Mouse (Mus musculus): Measurements from ENCODE around the gene Mbd3. TPM values are rescaled to one million over a fixed set of nuclear protein-coding genes. Genes with fewer than 3 reads are reported as not detected.

The Mbd3 gene
- polyA plus RNA-seq, 1 experiment from 2014 or later: 256 TPM

DNA sequence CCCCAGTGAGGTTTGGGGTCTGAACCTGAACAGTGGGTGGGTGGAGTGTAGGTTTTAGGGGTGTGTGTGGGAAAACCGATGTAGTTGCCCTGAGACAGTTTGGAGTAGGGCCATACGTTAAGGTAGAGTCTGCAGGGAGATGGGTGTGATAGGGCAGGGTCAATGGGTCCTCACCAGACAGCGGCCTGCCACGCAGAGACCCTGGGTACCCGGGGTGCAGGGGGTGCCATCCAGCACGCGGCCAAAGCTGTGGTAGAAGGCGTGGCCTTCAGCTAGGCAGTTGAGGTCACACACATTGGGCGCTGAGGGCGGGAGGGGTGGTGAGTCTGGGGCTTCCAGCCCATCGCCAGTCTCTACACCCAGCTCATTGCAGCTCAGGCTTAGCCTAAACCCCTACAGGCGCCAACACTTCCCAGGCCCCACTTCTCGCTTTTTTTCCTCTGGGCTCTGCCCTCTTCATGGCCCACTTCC, 55.9 kb downstream of the Mbd3 start:
- WGBS: 26% methylated on average over 12 of the region's 13 CpGs
- 0 out of 2 replicates have a peak overlapping the region, but pooled peaks have one; percentile 1 for H3K9ac ChIP-seq (replicated peaks; ENCODE audit: low read depth, low read length)
- H3K36me3 ChIP-seq (ENCODE audit: control insufficient read depth, insufficient read depth): no peaks in the 10 kb centered on the region
- peak overlapping the region; percentile 40 for H3K4me3 ChIP-seq (replicated peaks; ENCODE audit: low read length)
- H3K4me2 ChIP-seq (ENCODE audit: low read length): peak overlapping the region; percentile 57
- ATAC-seq: no peak
- H3K9me3 ChIP-seq (ENCODE audit: control insufficient read depth, low read length): no peaks in the 10 kb centered on the region
- peaks cover 77% of the 10 kb centered on the region for H3K27me3 ChIP-seq (replicated peaks; ENCODE audit: control insufficient read depth, insufficient read depth, low read length)
- H3K27ac ChIP-seq (ENCODE audit: low read length): no peak overlapping the region
- peaks cover 25% of the 10 kb centered on the region for H3K4me1 ChIP-seq (replicated peaks; ENCODE audit: control insufficient read depth, insufficient read depth, low read length)

DNA sequence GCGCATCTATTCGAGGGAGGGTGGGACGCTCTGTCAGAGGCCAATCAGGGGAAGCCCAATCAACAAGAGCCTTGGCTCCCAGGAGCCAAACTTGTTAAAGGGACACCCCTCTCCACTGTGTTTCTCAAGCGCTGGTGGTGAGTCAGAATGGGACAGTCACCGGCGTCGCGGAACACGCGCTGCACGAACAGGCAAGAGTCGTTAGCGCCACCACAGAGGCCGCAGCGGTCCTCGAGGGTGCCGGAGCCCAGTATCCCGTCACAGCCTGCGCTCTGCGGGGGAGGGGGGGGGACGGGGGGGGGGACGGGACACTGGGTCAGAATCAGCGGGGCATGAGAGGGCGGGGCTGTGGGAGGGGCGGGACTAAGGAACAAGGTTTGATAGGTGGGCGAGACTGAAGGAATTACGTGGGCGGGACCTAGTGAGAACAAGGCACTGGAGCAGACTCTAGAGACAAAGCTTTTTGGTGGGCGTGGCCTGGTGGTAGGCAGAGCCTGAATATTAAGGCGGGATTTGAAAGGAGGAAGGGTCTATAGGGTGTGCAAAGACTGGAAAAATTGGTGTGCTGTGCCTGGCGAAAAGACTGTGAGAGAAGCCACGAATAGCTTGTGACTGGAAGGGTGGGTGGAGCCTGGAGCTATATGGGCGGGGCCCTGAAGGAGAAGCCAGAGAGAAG, 56.5 kb downstream of the Mbd3 start:
- Histone ChIP-seq H3K4me2 (ENCODE audit: low read length) (peak overlapping the region; percentile 57), H3K4me1 (replicated peaks; ENCODE audit: control insufficient read depth, insufficient read depth, low read length) (peaks cover 21% of the 10 kb centered on the region), H3K9ac (replicated peaks; ENCODE audit: low read depth, low read length) (peak overlapping the region; percentile 12), H3K9me3 (ENCODE audit: control insufficient read depth, low read length) (no peaks in the 10 kb centered on the region), H3K4me3 (replicated peaks; ENCODE audit: low read length) (peak overlapping the region; percentile 40), H3K27me3 (replicated peaks; ENCODE audit: control insufficient read depth, insufficient read depth, low read length) (peaks cover 71% of the 10 kb centered on the region), H3K27ac (ENCODE audit: low read length) (no peak overlapping the region), H3K36me3 (ENCODE audit: control insufficient read depth, insufficient read depth) (no peaks in the 10 kb centered on the region)
- WGBS: under 1% methylated on average over 31 of the region's 33 CpGs
- peak; percentile 80 for ATAC-seq

Small RNA genes within 50 kb of the gene (microRNA-seq; reads per million reads assigned to microRNA genes)
- gene Gm22721: not detected

Other genes starting within 250 kb of the Mbd3 start
- gene Cirbp, start 233.6 kb downstream of the Mbd3 start, polyA plus RNA-seq (2015; fragmentation: Nextera tagmentation; extraction: Ambion mirVana): 318 and 335 TPM in 2 replicates
- 8.5 and 10.6 TPM in 2 replicates for gene 1600002K03Rik, start 226.6 kb downstream of the Mbd3 start, polyA plus RNA-seq (2015; fragmentation: Nextera tagmentation; extraction: Ambion mirVana)
- 24.8 and 25.4 TPM in 2 replicates for gene Efna2, start 220.1 kb downstream of the Mbd3 start, polyA plus RNA-seq (2015; fragmentation: Nextera tagmentation; extraction: Ambion mirVana)
- gene Mum1, start 173.1 kb downstream of the Mbd3 start, polyA plus RNA-seq (2015; fragmentation: Nextera tagmentation; extraction: Ambion mirVana): 49.0 and 55.4 TPM in 2 replicates
- gene Ndufs7, start 150.4 kb downstream of the Mbd3 start, polyA plus RNA-seq (2015; fragmentation: Nextera tagmentation; extraction: Ambion mirVana): 236 and 272 TPM in 2 replicates
- gene Gamt, start 138.5 kb downstream of the Mbd3 start, polyA plus RNA-seq (2015; fragmentation: Nextera tagmentation; extraction: Ambion mirVana): 22.7 and 24.6 TPM in 2 replicates
- gene Dazap1, start 138.1 kb downstream of the Mbd3 start, polyA plus RNA-seq (2015; fragmentation: Nextera tagmentation; extraction: Ambion mirVana): 61.3 and 61.8 TPM in 2 replicates
- 531 and 538 TPM in 2 replicates for gene Rps15, start 107.1 kb downstream of the Mbd3 start, polyA plus RNA-seq (2015; fragmentation: Nextera tagmentation; extraction: Ambion mirVana)
- gene Apc2, start 103.6 kb downstream of the Mbd3 start, polyA plus RNA-seq (2015; fragmentation: Nextera tagmentation; extraction: Ambion mirVana): 222 and 234 TPM in 2 replicates
- 32.5 and 34.2 TPM in 2 replicates for gene 2310011J03Rik, start 79.0 kb downstream of the Mbd3 start, polyA plus RNA-seq (2015; fragmentation: Nextera tagmentation; extraction: Ambion mirVana)
- 3.1 and 3.9 TPM in 2 replicates for gene Pcsk4, start 70.1 kb downstream of the Mbd3 start, polyA plus RNA-seq (2015; fragmentation: Nextera tagmentation; extraction: Ambion mirVana)
- 2.2 and 3.2 TPM in 2 replicates for gene Reep6, start 69.6 kb downstream of the Mbd3 start, polyA plus RNA-seq (2015; fragmentation: Nextera tagmentation; extraction: Ambion mirVana)
- 0.51 and 0.66 TPM in 2 replicates for gene Adamtsl5, start 51.1 kb downstream of the Mbd3 start, polyA plus RNA-seq (2015; fragmentation: Nextera tagmentation; extraction: Ambion mirVana)
- 2.2 and 4.5 TPM in 2 replicates for gene Plk5, start 43.1 kb downstream of the Mbd3 start, polyA plus RNA-seq (2015; fragmentation: Nextera tagmentation; extraction: Ambion mirVana)
- 16.3 TPM in 2 replicates for gene Mex3d, start 11.9 kb downstream of the Mbd3 start, polyA plus RNA-seq (2015; fragmentation: Nextera tagmentation; extraction: Ambion mirVana)
- gene Uqcr11, start 7.3 kb upstream of the Mbd3 start, polyA plus RNA-seq (2015; fragmentation: Nextera tagmentation; extraction: Ambion mirVana): 455 and 522 TPM in 2 replicates
- gene Tcf3, start 34.1 kb upstream of the Mbd3 start, polyA plus RNA-seq (2015; fragmentation: Nextera tagmentation; extraction: Ambion mirVana): 63.7 and 74.6 TPM in 2 replicates
- gene Onecut3, start 95.3 kb upstream of the Mbd3 start, polyA plus RNA-seq (2015; fragmentation: Nextera tagmentation; extraction: Ambion mirVana): 0.07 and 0.46 TPM in 2 replicates
- 0.16 and 0.23 TPM in 2 replicates for gene Atp8b3, start 139.6 kb upstream of the Mbd3 start, polyA plus RNA-seq (2015; fragmentation: Nextera tagmentation; extraction: Ambion mirVana)
- 28.1 and 30.3 TPM in 2 replicates for gene Rexo1, start 162.0 kb upstream of the Mbd3 start, polyA plus RNA-seq (2015; fragmentation: Nextera tagmentation; extraction: Ambion mirVana)
- 9.2 and 10.1 TPM in 2 replicates for gene Klf16, start 177.8 kb upstream of the Mbd3 start, polyA plus RNA-seq (2015; fragmentation: Nextera tagmentation; extraction: Ambion mirVana)
- gene Abhd17a, start 190.8 kb upstream of the Mbd3 start, polyA plus RNA-seq (2015; fragmentation: Nextera tagmentation; extraction: Ambion mirVana): 92.2 and 93.1 TPM in 2 replicates
- 69.9 and 77.2 TPM in 2 replicates for gene Scamp4, start 203.3 kb upstream of the Mbd3 start, polyA plus RNA-seq (2015; fragmentation: Nextera tagmentation; extraction: Ambion mirVana)
- gene Adat3, start 203.3 kb upstream of the Mbd3 start, polyA plus RNA-seq (2015; fragmentation: Nextera tagmentation; extraction: Ambion mirVana): 6.4 and 6.7 TPM in 2 replicates
- 3.1 and 4.1 TPM in 2 replicates for gene Gm49322, start 206.5 kb upstream of the Mbd3 start, polyA plus RNA-seq (2015; fragmentation: Nextera tagmentation; extraction: Ambion mirVana)
- 91.3 and 96.9 TPM in 2 replicates for gene Csnk1g2, start 223.3 kb upstream of the Mbd3 start, polyA plus RNA-seq (2015; fragmentation: Nextera tagmentation; extraction: Ambion mirVana)